9 mouse cellular contexts compared by ENCODE assay signal in the genomic region with DNA sequence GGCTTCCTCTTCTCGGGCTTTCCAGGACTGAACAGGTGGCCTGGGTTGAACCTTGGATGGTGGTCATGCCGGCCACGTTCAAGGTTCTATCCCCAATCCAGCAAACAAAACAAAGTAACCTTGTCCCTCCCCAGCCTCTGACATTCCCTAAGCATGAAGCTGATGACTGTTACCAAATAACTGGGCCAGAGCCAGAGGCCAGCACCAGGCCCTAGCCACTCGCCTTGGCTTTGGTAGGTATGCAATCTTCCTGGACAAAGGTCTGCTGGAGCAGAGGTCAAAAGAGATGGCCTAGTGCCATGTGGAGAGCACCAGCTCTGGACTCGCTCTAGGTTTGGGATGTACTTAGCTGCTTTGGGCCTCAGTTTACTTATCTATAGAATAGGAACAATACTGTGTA. TPM values are rescaled to one million over a fixed set of nuclear protein-coding genes. Genes with fewer than 3 reads are reported as not detected.
DNase-seq lines count a peak whose midpoint lies in the region; ATAC-seq and TF ChIP-seq lines count a peak whose summit lies in the region.
"Had no signal": no experiment of that assay in that cellular context is flagged by ENCODE, and none has a peak within 500 bp of the region (broad histone marks: within the 10 kb centered on the region; RNA-seq: fewer than 3 reads in every experiment).

No protein-coding gene starts in this region.

- DNase-seq in adrenal gland, adult 2 months, result peak; percentile 87
- DNase-seq in adrenal gland, adult 18-20 months (ENCODE audit: low spot score in 2 of 2), result no peak
- peak; percentile 44 for DNase-seq in adrenal gland, postnatal 25 days
- DNase-seq in hindbrain, embryonic 11.5 days (ENCODE audit: low spot score), result no peak
- DNase-seq in liver, postnatal 0 days, result peak; percentile 76
- DNase-seq in thymus, adult 18-20 months, result no peak
- no peak for DNase-seq in left cerebral cortex, adult 9 months (ENCODE audit: low spot score in 2 of 2)
- DNase-seq: cerebellum, adult 8-10 months had no signal

- TF ChIP-seq CTCF in liver, postnatal 0 days (IDR thresholded peaks at IDR 0.05; ENCODE audit: low read depth), result no peak

- 0 out of 2 replicates have a peak overlapping the region, but pooled peaks have one; percentile 95 for H3K4me3 ChIP-seq in hindbrain, embryonic 11.5 days (ENCODE audit: low read depth, low read length)
- no peak overlapping the region for H3K4me3 ChIP-seq in liver, postnatal 0 days (ENCODE audit: low read depth, low read length)

- WGBS in hindbrain, embryonic 11.5 days, result 89% methylated on average over 5 of the region's 5 CpGs
- 57% methylated on average over 5 of the region's 5 CpGs for WGBS in liver, postnatal 0 days (ENCODE audit: insufficient replicate concordance)

- TF ChIP-seq EP300 in liver, postnatal 0 days (IDR thresholded peaks at IDR 0.05; ENCODE audit: low read depth), result peak; percentile 60

- H3K27me3 ChIP-seq in hindbrain, embryonic 11.5 days (ENCODE audit: control insufficient read depth, insufficient read depth, low read length), result no peaks in the 10 kb centered on the region
- peaks cover 15% of the 10 kb centered on the region for H3K27me3 ChIP-seq in liver, postnatal 0 days (ENCODE audit: insufficient read depth, low read length)

- H3K36me3 ChIP-seq in hindbrain, embryonic 11.5 days (ENCODE audit: control insufficient read depth, insufficient read depth, low read length), result 0 out of 2 replicates have a peak, but pooled peaks cover 4% of the 10 kb centered on the region
- H3K36me3 ChIP-seq in liver, postnatal 0 days (replicated peaks; ENCODE audit: insufficient read depth, low read length), result peaks cover 2% of the 10 kb centered on the region

- peak overlapping the region; percentile 86 for H3K4me2 ChIP-seq in hindbrain, embryonic 11.5 days (replicated peaks; ENCODE audit: low read depth, low read length)
- 0 out of 2 replicates have a peak overlapping the region, but pooled peaks have one; percentile 91 for H3K4me2 ChIP-seq in liver, postnatal 0 days (ENCODE audit: low read depth, low read length)

- peaks cover 9% of the 10 kb centered on the region for H3K4me1 ChIP-seq in hindbrain, embryonic 11.5 days (replicated peaks; ENCODE audit: control insufficient read depth, insufficient read depth, low read length)
- H3K4me1 ChIP-seq in liver, postnatal 0 days (ENCODE audit: insufficient read depth), result peaks cover 40% of the 10 kb centered on the region

- no peak for ATAC-seq in hindbrain, embryonic 11.5 days (ENCODE audit: low FRiP score)
- peak; percentile 78 for ATAC-seq in liver, postnatal 0 days
- no peak for ATAC-seq in granulocyte monocyte progenitor cell, adult 5-6 weeks (replicated peaks; ENCODE audit: poor library complexity, severe bottlenecking)

- no peaks in the 10 kb centered on the region for H3K9me3 ChIP-seq in hindbrain, embryonic 11.5 days (ENCODE audit: control insufficient read depth, low read length)
- no peaks in the 10 kb centered on the region for H3K9me3 ChIP-seq in liver, postnatal 0 days (ENCODE audit: low read length)

- no peak overlapping the region for H3K27ac ChIP-seq in hindbrain, embryonic 11.5 days (ENCODE audit: low read depth, low read length)
- peak overlapping the region; percentile 90 for H3K27ac ChIP-seq in liver, postnatal 0 days (ENCODE audit: low read depth)

- H3K9ac ChIP-seq in hindbrain, embryonic 11.5 days (ENCODE audit: low read depth, low read length), result peak overlapping the region; percentile 5; the same call in 1 of the 2 replicates
- no peak overlapping the region; the same call in 1 of the 2 replicates for H3K9ac ChIP-seq in liver, postnatal 0 days (replicated peaks)

RNA-seq across cellular contexts. Expression of a gene that starts 3.3 kb away (rescaled TPM):
- total RNA-seq in adrenal gland, adult 2 months (2021), result 10 to 100 TPM; 32.4 to 91.1 TPM
- polyA plus RNA-seq in adrenal gland, adult 2 months (2012; rRNA removed), result 112 and 178 TPM in 2 replicates
- 10 to 100 TPM; 46.2 to 99.7 TPM for total RNA-seq in adrenal gland, adult 18-20 months (2021)
- total RNA-seq in adrenal gland, postnatal 25 days (2021), result 72.1 and 102 TPM in 2 replicates
- 137 and 161 TPM in 2 replicates for polyA plus RNA-seq in hindbrain, embryonic 11.5 days (2014; fragmentation: Nextera tagmentation; extraction: Ambion mirVana)
- 5.2 and 6.5 TPM in 2 replicates for polyA plus RNA-seq in liver, postnatal 0 days (2015; fragmentation: Nextera tagmentation; extraction: Ambion mirVana)
- total RNA-seq in granulocyte monocyte progenitor cell, adult 5-6 weeks (2014; fragmentation: Nextera tagmentation), result 1.2 and 1.3 TPM in 2 replicates
- total RNA-seq in granulocyte monocyte progenitor cell, adult 5-6 weeks (2017), result 0.69 and 1.2 TPM in 2 replicates

Comparison
In these comparisons a context has a peak if more than half of its experiments do, and no peak if none do; other contexts are left out.
1. DNase-seq: peak in adrenal gland, adult 2 months (single experiment), adrenal gland, postnatal 25 days (single experiment) and liver, postnatal 0 days (single experiment); none in adrenal gland, adult 18-20 months (0 of 2), hindbrain, embryonic 11.5 days (single experiment), thymus, adult 18-20 months (0 of 2) and left cerebral cortex, adult 9 months (0 of 2).
2. RNA of a gene that starts 3.3 kb away (total RNA-seq): 72.1 to 102 TPM in adrenal gland, postnatal 25 days, 46.2 to 99.7 TPM in adrenal gland, adult 18-20 months and 32.4 to 91.1 TPM in adrenal gland, adult 2 months; 0.69 to 1.3 TPM in granulocyte monocyte progenitor cell, adult 5-6 weeks; every median in the first group is over 10 times any median in the second.